Mouse (Mus musculus) forebrain, postnatal 0 days (tissue): Measurements from ENCODE around the gene Olfr1008. TPM values are rescaled to one million over a fixed set of nuclear protein-coding genes. Genes with fewer than 3 reads are reported as not detected.
"Not testable (repeated sequence)": the region's sequence is repeated elsewhere in the genome, so short reads cannot be mapped to it uniquely, and the experiment has no call there.

Source experiments
- ATAC-seq: fragments of 200-750 bp; cut with Nextera tagmentation; 2 replicates; pipeline ENCODE4 v1.8.0; 2017; ENCODE audit warnings: mild to moderate bottlenecking, moderate library complexity
- DNase-seq: peaks from one replicate; pipeline ENCODE4 v3.0.0-alpha.2; 2015
- H3K27ac ChIP-seq: fragments of 300-500 bp; sonication (generic); 2 replicates; pipeline ENCODE4 v1.5.1; 2014; ENCODE audit warnings: low read depth, mild to moderate bottlenecking, antibody characterized with exemption, low read length, moderate library complexity, mixed read lengths
- H3K27me3 ChIP-seq: fragments of 300-500 bp; sonication (generic); 2 replicates; pipeline ENCODE4 v1.6.1; 2014; ENCODE audit warnings: mild to moderate bottlenecking, low read length, mixed read lengths; ENCODE audit not compliant: insufficient read depth
- H3K36me3 ChIP-seq: fragments of 300-500 bp; sonication (generic); 2 replicates; pipeline ENCODE4 v1.6.1; 2014; ENCODE audit warnings: mild to moderate bottlenecking, moderate library complexity; ENCODE audit not compliant: insufficient read depth
- H3K4me1 ChIP-seq: fragments of 300-500 bp; sonication (generic); 2 replicates; pipeline ENCODE4 v1.6.1; 2014; ENCODE audit warnings: antibody characterized with exemption; ENCODE audit not compliant: insufficient read depth
- H3K4me2 ChIP-seq: fragments of 300-500 bp; sonication (generic); 2 replicates; pipeline ENCODE4 v1.6.1; 2014; ENCODE audit warnings: low read depth, mild to moderate bottlenecking, moderate library complexity
- H3K4me3 ChIP-seq: fragments of 300-500 bp; sonication (generic); 2 replicates; pipeline ENCODE4 v1.5.1; 2014; ENCODE audit warnings: low read depth, low read length, mixed read lengths
- H3K9ac ChIP-seq: fragments of 300-500 bp; sonication (generic); 2 replicates; pipeline ENCODE4 v1.6.1; 2014; ENCODE audit warnings: mild to moderate bottlenecking
- H3K9me3 ChIP-seq: fragments of 300-500 bp; sonication (generic); 2 replicates; pipeline ENCODE4 v1.6.1; 2016; ENCODE audit warnings: low read length
- CTCF ChIP-seq: sonication (generic); IDR thresholded peaks from 2 replicates; pipeline ENCODE4 v1.5.1; 2016; ENCODE audit warnings: antibody characterized with exemption, control low read depth, low read depth
- WGBS: fragments of 180-500 bp; shearing (Covaris S2); extraction: QIAGEN DNeasy Blood & Tissue Kit; methylation state at CpG from one replicate; pipeline ENCODE4 v1.1.7; 2014; 5-methylcytosine and 5-hydroxymethylcytosine counted together
- polyA plus RNA-seq: library from polyadenylated mRNA; unstranded; fragments of >200 nt; fragmentation: Nextera tagmentation; extraction: Ambion mirVana; gene quantifications from 2 replicates; pipeline ENCODE4 v1.2.1, GENCODE M21; 2015
- total RNA-seq: library from RNA; depleted of rRNA; stranded (reverse); fragments of >200 nt; gene quantifications from 2 replicates; pipeline ENCODE4 v1.2.3, GENCODE M21; 2014; rRNA removed

The Olfr1008 gene
- total RNA-seq (not detected in 2 replicates), polyA plus RNA-seq (not detected in 2 replicates)

DNA sequence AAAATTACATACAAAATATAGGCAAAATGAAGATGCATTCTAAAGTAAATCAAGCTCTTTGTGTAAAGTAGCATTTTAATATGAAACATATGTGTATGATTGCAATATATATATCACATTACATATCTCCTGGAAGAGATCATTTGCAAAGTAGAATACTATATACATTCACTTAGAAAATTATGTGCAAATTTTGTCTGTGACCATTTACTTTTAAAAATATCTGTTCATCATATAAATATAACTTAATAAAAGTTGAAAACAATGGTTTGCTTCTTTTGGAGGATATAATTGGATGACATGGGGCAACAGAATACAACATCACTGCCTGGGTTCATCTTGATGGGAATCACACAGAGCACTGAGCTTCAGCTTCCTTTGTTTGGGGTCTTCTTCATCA, at the start of gene Olfr1008:
TSS of gene Olfr1008 (plus strand) at position 301 of the 400 bp plus-strand sequence.
- Histone ChIP-seq H3K36me3 (no peaks in the 10 kb centered on the region), H3K4me3 (no peak within 1 kb of the TSS), H3K9ac (no peak within 1 kb of the TSS), H3K4me2 (no peak within 1 kb of the TSS), H3K27me3 (no peaks in the 10 kb centered on the region), H3K9me3 (no peaks in the 10 kb centered on the region), H3K4me1 (no peaks in the 10 kb centered on the region), H3K27ac (no peak within 1 kb of the TSS)
- DNase-seq (no peak), ATAC-seq (no peak)
- no peak for TF ChIP-seq CTCF

- H3K4me2 ChIP-seq = no peak within 1 kb of the TSS
- no peak for DNase-seq
- WGBS = 95% methylated on average over 1 of the region's 1 CpGs
- no peaks in the 10 kb centered on the region for H3K36me3 ChIP-seq
- ATAC-seq = no peak
- H3K4me1 ChIP-seq = no peaks in the 10 kb centered on the region
- H3K4me3 ChIP-seq = no peak within 1 kb of the TSS
- H3K27me3 ChIP-seq = no peaks in the 10 kb centered on the region
- TF ChIP-seq CTCF = no peak
- no peaks in the 10 kb centered on the region for H3K9me3 ChIP-seq
- no peak within 1 kb of the TSS for H3K9ac ChIP-seq
- no peak within 1 kb of the TSS for H3K27ac ChIP-seq
Observed at GRCm38 (mm10) chr2:85650604-85651003, 38.6 kb upstream of the Olfr1008 start, which contains the start of gene Olfr1002. Olfr1002 (minus strand) TSS chr2:85650704.

GRCm38 (mm10) chr2:85664355-85664754, 24.9 kb upstream of the Olfr1008 start, which contains the start of gene Olfr154:
Olfr154 (minus strand) TSS chr2:85664455.
- not testable (repeated sequence) for DNase-seq, H3K36me3 ChIP-seq, H3K9ac ChIP-seq, ATAC-seq, H3K9me3 ChIP-seq, H3K4me2 ChIP-seq, H3K4me3 ChIP-seq, H3K27me3 ChIP-seq, H3K27ac ChIP-seq, H3K4me1 ChIP-seq

DNA sequence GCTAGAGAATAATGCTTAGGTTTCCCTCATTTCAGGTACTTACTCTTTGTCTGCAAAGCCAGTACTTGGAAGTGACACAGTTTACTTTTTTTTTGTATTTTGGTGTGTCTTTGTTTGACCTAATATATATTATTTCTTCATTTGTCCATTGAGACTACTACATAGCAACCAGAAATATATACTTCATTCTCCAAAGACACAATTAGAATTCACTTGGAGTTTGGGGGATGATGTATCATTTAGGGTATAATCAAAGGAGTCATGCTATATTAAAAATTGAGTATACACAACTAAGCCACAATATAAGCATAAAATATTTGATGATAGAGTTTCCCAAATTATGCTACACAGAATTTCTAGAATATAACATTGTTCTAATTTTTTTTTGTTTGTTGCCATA, 10.6 kb upstream of the Olfr1008 start, which contains the start of gene Olfr1006:
TSS of gene Olfr1006 (minus strand) at position 101 of the 400 bp plus-strand sequence.
- Histone ChIP-seq H3K4me3 (no peak within 1 kb of the TSS), H3K36me3 (no peaks in the 10 kb centered on the region), H3K4me2 (no peak within 1 kb of the TSS), H3K4me1 (no peaks in the 10 kb centered on the region), H3K27me3 (no peaks in the 10 kb centered on the region), H3K27ac (no peak within 1 kb of the TSS), H3K9me3 (no peaks in the 10 kb centered on the region), H3K9ac (no peak within 1 kb of the TSS)
- ATAC-seq (no peak), DNase-seq (no peak)
- TF ChIP-seq CTCF = no peak

DNA sequence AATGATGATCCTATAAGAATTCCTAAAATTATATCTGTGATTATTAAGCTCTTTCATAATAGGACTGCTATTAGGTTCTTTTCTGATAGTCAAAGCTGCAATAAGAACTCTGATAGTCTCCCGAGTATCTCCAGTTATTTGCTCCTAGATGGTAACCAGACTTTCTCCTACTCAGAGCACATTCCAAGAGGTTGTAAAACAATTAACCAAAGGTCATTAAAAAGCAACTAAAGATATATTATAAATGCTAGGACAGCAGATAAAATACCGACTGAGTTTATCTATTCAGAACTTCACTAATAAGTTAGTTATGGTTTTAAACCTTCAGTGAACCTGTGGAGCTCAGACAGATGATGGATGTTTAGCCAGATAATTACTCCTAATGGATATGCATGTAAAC, 21.4 kb downstream of the Olfr1008 start:
- 72% methylated on average over 2 of the region's 2 CpGs for WGBS
- not testable (repeated sequence) for H3K4me2 ChIP-seq, H3K4me3 ChIP-seq, DNase-seq, H3K4me1 ChIP-seq, H3K9ac ChIP-seq, ATAC-seq, H3K27ac ChIP-seq, H3K36me3 ChIP-seq, H3K9me3 ChIP-seq, H3K27me3 ChIP-seq

- H3K9me3 ChIP-seq = no peaks in the 10 kb centered on the region
- no peak overlapping the region for H3K4me2 ChIP-seq
- TF ChIP-seq CTCF = no peak
- H3K27ac ChIP-seq = no peak overlapping the region
- H3K4me3 ChIP-seq = no peak overlapping the region
- WGBS = 21% methylated on average over 1 of the region's 1 CpGs
- no peaks in the 10 kb centered on the region for H3K4me1 ChIP-seq
- no peaks in the 10 kb centered on the region for H3K27me3 ChIP-seq
- ATAC-seq (no peak), DNase-seq (no peak)
- H3K36me3 ChIP-seq = no peaks in the 10 kb centered on the region
- no peak overlapping the region for H3K9ac ChIP-seq
Observed at GRCm38 (mm10) chr2:85711159-85711558, 21.9 kb downstream of the Olfr1008 start.

GRCm38 (mm10) chr2:85715119-85715518, 25.9 kb downstream of the Olfr1008 start, which contains the start of gene Olfr1009:
Olfr1009 (plus strand) TSS chr2:85715419.
- H3K9me3 ChIP-seq = no peaks in the 10 kb centered on the region
- H3K9ac ChIP-seq = no peak within 1 kb of the TSS
- ATAC-seq = no peak
- TF ChIP-seq CTCF = no peak
- no peak for DNase-seq
- no peak within 1 kb of the TSS for H3K27ac ChIP-seq
- H3K4me2 ChIP-seq = no peak within 1 kb of the TSS
- H3K36me3 ChIP-seq = no peaks in the 10 kb centered on the region
- no peaks in the 10 kb centered on the region for H3K4me1 ChIP-seq
- 95% methylated on average over 1 of the region's 1 CpGs for WGBS
- no peaks in the 10 kb centered on the region for H3K27me3 ChIP-seq
- H3K4me3 ChIP-seq = no peak within 1 kb of the TSS
